Mouse (Mus musculus) T-cell, adult 2 months (primary cell): ENCODE data around the gene Pitpnc1.

Source experiments
- DNase-seq: peaks from one replicate; pipeline ENCODE4 v3.0.0; 2022; ENCODE audit warnings: low spot score

Pitpnc1 gene

DNA sequence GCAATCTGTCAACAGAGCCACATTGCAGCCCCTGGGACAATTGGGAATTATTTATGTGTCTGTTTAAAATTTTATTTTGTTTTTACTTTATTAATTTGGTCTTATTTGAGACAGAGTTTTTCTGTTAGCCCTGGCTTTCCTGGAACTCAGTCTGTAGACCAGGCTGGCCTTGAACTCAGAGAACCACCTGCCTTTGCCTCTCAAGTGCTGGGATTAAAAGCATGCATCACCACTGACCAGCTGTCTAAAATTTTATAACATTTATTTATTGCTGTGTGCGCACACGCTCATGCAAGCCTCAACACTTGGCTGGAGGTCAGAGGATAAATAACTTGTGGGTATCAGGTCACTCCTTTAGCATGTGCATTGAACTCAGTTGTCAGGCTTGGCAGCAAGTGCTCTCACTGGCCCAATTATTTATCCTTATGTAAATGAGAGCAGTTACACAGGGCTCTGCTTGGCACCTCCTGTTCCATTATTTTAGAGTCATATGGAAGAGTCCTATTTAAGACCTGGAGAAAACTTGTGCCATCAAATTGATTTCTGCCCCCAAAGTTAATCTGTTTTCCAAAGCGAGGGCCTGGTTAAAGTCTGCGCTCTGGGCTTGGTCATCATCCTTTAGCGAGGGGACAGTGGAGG is 237.1 kb downstream of the Pitpnc1 start:
- DNase-seq = no peak

GRCm38 (mm10) chr11:107230128-107230527 is 240.4 kb downstream of the Pitpnc1 start:
- DNase-seq = no peak

DNA sequence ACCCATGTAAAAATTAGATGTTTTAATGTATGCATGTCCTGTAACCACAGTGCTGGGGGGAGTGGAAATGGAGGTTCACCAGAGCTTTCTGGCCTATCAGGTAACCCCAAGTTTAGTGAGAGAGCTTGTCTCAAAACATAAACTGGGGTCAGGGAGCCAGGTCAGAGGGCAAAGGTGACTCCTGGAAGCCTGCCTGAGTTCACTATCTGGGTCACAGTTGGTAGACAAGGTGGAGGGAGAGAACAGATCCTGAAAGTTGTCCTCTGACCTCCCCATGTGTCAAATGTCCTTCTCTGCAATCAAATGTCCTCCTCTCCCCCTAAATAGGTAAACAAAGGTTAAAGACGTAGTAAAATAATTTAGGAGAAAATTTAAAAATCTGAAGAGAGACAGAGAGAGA is 244.1 kb downstream of the Pitpnc1 start:
- no peak for DNase-seq

DNA sequence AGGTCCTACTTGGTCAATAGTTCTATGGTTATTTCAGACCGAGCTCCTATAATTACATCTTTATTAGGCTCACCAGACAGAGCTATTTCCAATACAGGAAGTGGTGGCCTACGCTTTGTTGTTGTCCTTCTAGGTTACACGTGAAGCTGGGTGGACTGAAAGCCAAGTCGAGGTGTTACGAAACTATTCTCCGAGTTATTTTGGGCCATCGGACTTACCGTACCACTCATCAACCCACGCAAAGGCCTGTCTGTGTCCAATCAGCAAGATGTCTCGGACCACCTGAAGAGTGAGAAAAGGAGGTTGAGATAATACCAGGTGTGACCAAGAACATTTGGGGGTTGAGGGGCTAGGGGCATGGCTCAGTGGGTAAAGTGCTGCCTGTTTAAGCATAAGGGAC is 244.5 kb downstream of the Pitpnc1 start:
- DNase-seq = no peak

DNA sequence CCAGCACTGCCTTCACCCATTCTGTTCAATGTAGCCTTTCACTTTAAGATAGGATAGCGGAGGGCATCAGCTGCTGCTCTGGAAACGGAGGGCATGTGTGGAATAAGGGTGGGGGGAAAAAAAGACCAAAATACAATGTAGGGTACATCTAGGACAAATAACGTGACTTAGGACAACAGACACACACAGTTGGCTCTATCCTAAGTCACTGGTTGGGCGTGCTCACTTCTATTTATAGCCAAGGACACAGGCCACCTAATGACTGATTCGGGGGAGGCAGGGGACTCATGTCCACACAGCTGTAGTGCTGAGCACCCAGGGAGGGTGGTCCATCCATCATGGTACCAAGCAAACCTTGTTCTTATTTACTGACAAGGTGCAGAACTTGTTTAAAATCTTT is 245.2 kb downstream of the Pitpnc1 start:
- DNase-seq = no peak

DNA sequence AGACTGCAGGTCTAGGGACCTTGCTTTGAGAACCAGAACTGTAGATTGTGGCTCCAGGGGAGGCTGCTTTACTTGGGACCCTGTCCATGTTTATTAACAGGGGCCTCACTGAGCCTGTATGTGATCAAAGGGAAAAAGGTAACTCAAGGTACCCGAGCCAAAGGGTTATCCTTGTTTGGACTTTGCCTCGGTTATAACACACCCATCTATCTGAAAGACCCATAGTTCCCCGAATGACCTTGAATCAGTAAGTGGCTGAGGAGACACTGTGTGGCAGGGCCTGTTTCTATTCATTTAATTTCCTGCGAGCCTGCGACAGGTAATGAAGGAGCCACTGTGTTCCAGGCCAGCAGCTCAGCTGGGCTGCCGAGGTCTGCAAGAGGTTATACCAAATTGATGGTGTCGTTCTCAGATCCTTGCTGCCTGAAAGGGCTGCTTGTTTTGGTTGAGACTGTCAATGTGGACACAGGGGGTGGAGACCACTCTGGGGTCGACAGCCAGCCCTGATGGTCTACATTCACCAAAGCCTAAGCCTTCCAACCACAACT is 246.8 kb downstream of the Pitpnc1 start:
- DNase-seq = no peak

DNA sequence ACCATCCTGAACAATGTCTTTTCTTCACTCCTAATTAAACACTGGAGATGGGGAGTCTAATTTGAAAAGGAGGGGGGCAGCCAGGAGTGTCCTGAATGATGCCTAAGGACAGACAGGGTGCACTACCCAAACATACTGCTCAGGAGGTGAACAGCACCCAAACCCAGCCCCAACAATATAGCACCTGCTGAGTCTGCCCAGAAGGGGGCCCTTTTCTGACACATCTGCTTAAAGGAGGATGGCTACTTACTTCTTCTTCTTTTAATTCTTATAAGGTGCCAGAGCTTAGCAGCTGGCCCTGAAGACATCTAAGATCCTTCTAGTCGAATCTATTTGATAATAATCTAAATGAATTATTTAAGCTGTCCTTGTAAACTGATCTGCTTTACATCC is 247.3 kb downstream of the Pitpnc1 start:
- DNase-seq = no peak

DNA sequence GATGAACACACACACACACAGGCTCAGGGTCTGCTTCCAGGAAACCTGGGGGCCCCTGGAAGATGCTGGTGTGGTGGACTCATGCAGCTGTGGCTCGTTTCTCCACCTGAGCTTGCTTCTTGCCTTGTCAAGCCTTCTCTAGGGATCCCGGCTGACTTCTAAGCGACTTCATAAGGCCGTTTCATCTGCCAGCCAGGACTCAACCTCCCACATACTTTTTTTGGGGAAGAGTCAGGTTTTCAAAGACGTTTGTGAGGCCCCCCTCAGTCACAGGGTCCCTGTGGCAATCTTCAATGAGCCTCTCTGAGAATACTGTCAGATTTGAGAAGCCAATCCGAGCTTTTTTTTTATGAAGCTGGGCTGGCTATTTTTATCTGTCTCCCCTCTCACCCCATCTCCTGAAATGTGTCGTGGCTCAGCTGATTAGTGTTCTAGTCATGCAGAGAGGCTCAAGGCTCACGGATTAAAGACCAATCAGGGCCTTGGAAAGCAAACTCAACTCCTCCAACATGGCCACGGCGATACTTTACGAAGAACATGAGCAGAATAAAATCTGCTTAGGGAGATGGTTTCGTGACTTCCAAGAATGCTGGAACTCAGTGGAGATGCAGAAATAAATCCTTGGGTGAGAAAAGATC is 247.8 kb downstream of the Pitpnc1 start:
- no peak for DNase-seq

GRCm38 (mm10) chr11:107215111-107215510 is 255.4 kb downstream of the Pitpnc1 start:
- no peak for DNase-seq

- peak; percentile 5 for DNase-seq
These were observed 256.8 kb downstream of the Pitpnc1 start for GRCm38 (mm10) chr11:107213745-107214144.

DNA sequence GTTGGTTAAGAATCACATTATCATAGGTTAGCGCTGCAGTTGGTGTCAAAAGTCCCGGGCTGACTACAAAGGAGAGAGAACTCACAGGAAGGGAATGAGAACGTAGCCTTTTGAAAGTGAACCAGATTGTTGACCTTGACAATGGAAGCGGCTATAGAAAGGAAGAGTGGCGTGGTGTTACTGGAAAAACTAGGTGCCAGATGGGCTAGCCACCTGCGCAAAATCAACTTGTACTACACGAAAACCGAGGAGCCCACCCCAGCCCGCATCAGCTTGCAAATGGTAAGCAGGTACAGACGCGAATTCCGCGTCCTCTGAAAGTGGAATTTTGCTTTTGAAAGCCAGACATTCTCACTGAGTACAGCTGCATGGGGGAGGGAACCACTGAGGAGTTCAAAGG is 260.7 kb downstream of the Pitpnc1 start:
- no peak for DNase-seq

- DNase-seq = no peak
These were observed 268.7 kb downstream of the Pitpnc1 start for GRCm38 (mm10) chr11:107201773-107202172.

DNA sequence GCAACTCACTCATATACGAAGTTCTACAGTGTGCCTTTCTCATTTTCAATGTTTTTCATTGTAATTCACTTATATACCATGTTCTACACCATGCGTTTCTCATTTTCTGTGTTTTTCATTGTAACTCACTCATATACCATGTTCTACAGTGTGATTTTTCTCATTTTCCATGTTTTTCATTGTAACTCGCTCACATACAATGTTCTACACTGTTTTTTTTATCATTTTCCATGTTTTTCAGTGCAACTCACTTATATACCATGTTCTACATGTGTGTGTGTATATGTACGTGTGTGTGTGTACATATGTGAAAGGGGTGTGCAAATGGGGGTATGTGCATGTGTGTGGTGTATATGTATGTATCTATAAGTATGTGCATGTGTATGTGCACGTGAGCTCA is 271.2 kb downstream of the Pitpnc1 start:
- no peak for DNase-seq

DNA sequence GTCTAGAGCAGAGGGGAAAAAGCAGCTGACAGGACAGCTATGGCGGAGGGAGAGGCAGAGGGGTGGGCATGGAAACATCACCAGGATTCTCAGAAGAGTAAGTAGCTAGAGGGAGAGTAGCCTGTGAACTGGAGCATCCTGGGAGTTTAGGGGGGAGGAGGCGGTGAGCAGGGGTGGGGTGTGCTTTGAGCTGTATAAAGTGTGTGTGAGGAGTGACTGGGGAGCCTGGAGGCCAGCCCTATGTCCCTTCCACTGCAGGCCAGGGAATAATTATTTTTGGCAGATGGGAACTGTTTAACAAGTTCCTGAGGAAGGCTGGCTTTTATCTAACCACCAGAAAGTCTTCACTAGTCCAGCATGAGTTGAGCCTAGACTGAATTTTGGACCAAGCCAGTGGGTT is 275.2 kb downstream of the Pitpnc1 start:
- no peak for DNase-seq

DNA sequence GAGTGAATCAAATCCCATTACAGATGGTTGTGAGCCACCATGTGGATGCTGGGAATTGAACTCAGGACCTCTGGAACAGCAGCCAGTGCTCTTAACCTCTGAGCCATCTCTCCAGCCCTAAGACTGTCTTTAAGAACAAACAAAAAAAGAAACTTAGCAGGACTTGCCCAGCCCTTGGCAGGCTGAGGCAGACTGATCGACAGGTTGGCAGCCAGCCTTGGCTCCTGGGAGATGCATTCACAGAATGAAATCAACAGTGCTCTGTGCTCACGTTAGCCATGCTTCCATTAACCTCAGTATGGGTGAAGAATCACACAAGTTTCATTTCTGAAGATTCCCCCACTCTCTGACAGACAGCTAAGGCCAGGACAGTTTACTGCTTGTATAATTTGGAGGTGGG is 280.1 kb downstream of the Pitpnc1 start:
- DNase-seq = no peak

GRCm38 (mm10) chr11:107188565-107189552 is 281.6 kb downstream of the Pitpnc1 start, which contains the start of gene Nol11:
TSS of gene Nol11 (minus strand) at chr11:107189381.
- peak; percentile 98 for DNase-seq

DNA sequence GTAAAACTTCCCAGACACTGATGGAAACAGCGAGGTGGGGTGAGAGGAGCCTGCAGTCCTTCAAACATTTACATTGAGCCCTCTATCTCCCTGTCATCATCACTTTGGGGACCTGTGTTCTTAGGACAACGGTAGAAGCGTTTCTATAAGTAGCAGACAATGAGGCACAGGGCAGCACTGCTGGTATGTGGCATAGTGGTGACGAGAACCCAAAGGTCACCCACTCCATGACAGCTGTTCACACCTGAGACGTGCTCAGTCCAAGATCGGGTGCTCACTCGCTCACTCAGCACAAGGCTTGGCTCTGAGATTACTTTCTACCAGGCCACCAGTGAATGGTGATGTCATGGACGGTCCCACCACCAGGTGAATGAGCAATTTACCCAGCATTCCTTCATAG is 286.7 kb downstream of the Pitpnc1 start:
- DNase-seq = no peak

DNA sequence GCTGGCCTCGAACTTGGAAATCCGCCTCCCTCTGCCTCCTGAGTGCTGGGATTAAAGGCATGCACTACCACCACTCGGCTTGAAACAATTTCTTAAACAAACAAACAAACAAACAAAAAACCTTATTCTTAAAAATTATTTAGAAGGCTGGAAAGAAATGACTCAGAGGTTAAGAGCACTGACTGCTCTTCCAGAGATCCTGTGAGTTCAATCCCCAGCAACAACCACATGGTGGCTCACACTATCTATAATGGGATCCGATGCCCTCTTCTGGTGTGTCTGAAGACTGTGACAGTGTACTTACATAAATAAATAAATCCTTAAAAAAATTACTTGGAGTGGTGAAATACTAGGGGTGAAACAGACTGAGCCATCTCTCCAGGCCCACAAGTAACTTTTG is 309.3 kb downstream of the Pitpnc1 start:
- DNase-seq = no peak

DNA sequence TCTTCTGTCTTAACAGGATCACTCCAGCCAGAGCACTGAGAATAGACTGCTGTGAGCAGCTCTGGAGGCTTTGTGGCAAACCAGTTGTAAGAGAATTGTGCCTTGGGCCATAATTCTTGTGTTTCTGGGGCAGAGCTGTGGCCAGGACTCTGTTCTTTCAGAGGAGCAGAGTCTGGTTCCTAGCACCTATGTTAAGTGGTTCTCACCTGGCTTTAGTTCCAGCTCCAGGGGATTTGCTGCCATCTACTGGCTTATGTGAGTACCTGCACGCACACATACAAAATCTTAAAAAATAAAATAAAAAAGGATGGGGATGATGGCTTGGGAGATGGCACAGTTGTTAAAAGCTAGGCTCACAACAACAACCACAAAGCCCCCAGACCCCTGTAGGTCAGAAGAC is 311.5 kb downstream of the Pitpnc1 start:
- DNase-seq = peak; percentile 18
